Mouse (Mus musculus) CH12.LX (cell line): Measurements from ENCODE around the gene Gstt2. TPM values are rescaled to one million over a fixed set of nuclear protein-coding genes. Genes with fewer than 3 reads are reported as not detected.

Experiments used
- DNase-seq: peaks from one replicate; pipeline ENCODE4 v3.0.0-alpha.2; 2013; ENCODE audit errors: extremely low read depth
- H3K27ac ChIP-seq: 2 replicates; pipeline ENCODE4 v1.5.1; 2012; ENCODE audit warnings: low read depth, mild to moderate bottlenecking, control low read depth, moderate library complexity; ENCODE audit not compliant: insufficient read depth
- H3K27me3 ChIP-seq: replicated peaks from 2 replicates; pipeline ENCODE3; 2012; ENCODE audit warnings: inconsistent platforms
- H3K36me3 ChIP-seq, 2 experiments: replicated peaks in 1 of 2; 2 replicates each; pipeline versions ENCODE3 to v1.6.1; 2012; ENCODE audit warnings: inconsistent platforms in 1 of 2, low read length in 1 of 2, mild to moderate bottlenecking in 1 of 2, mixed read lengths in 1 of 2, moderate library complexity in 1 of 2; ENCODE audit not compliant: control insufficient read depth in 1 of 2, insufficient read depth in 1 of 2
- H3K4me1 ChIP-seq, 2 experiments: 2 replicates each; pipeline ENCODE4 v1.6.1; 2012; ENCODE audit warnings: inconsistent platforms in 1 of 2, moderate library complexity in 1 of 2; ENCODE audit not compliant: insufficient read depth in 2 of 2, control insufficient read depth in 1 of 2
- H3K4me2 ChIP-seq: 2 replicates; pipeline ENCODE4 v1.6.1; 2012; ENCODE audit warnings: low read depth, mild to moderate bottlenecking, control low read depth; ENCODE audit not compliant: poor library complexity, insufficient read depth, severe bottlenecking
- H3K4me3 ChIP-seq, 3 experiments: fragments of 150-350 bp in 1 of 3; sonication (generic) in 1 of 3; replicated peaks in 1 of 3; 2 replicates each; pipeline versions ENCODE3 to v1.5.1; 2011 to 2012; ENCODE audit warnings: low read depth in 2 of 3, low read length in 2 of 3, mild to moderate bottlenecking in 2 of 3, moderate library complexity in 2 of 3, control low read depth in 1 of 3, improper control_type of control experiment in 1 of 3, inconsistent platforms in 1 of 3, mixed read lengths in 1 of 3; ENCODE audit not compliant: poor library complexity in 1 of 3
- H3K79me2 ChIP-seq: replicated peaks from 2 replicates; pipeline ENCODE4 v1.6.1; 2012; ENCODE audit warnings: mild to moderate bottlenecking, moderate library complexity; ENCODE audit not compliant: control insufficient read depth, poor library complexity, insufficient read depth, severe bottlenecking; ENCODE audit errors: extremely low read depth
- H3K9ac ChIP-seq: 2 replicates; pipeline ENCODE4 v1.6.1; 2012; ENCODE audit warnings: low read depth, mild to moderate bottlenecking, control low read depth, moderate library complexity; ENCODE audit not compliant: insufficient read depth
- H3K9me3 ChIP-seq: replicated peaks from 2 replicates; pipeline ENCODE3; 2012; ENCODE audit warnings: low read length, inconsistent platforms, mixed read lengths
- BHLHE40 ChIP-seq: IDR thresholded peaks from 2 replicates; pipeline ENCODE4 v1.6.1; 2011; ENCODE audit warnings: mild to moderate bottlenecking, low read depth, low read length, improper control_type of control experiment
- CHD2 ChIP-seq: IDR thresholded peaks from 2 replicates; pipeline ENCODE4 v1.6.1; 2011; ENCODE audit warnings: low read length, improper control_type of control experiment
- CTCF ChIP-seq, 2 experiments: IDR thresholded peaks in 1 of 2; conservative IDR thresholded peaks in 1 of 2; 2 replicates each; pipeline ENCODE4 v1.5.1; 2011 to 2012; ENCODE audit warnings: low read depth in 2 of 2, low read length in 2 of 2, improper control_type of control experiment in 1 of 2, inconsistent platforms in 1 of 2, mild to moderate bottlenecking in 1 of 2, moderate library complexity in 1 of 2
- EP300 ChIP-seq: IDR thresholded peaks from 2 replicates; pipeline ENCODE4 v1.6.1; 2011; ENCODE audit warnings: low read length, improper control_type of control experiment
- GABPA ChIP-seq: IDR thresholded peaks from 2 replicates; pipeline ENCODE4 v1.6.1; 2012; ENCODE audit warnings: low read depth, low read length, improper control_type of control experiment, inconsistent platforms; ENCODE audit not compliant: insufficient replicate concordance
- HCFC1 ChIP-seq: IDR thresholded peaks from 2 replicates; pipeline ENCODE4 v1.6.1; 2012; ENCODE audit warnings: low read depth, mild to moderate bottlenecking, inconsistent platforms, low read length, improper control_type of control experiment
- JUN ChIP-seq: IDR thresholded peaks from 2 replicates; pipeline ENCODE4 v1.6.1; 2011; ENCODE audit warnings: low read depth, mild to moderate bottlenecking, low read length, improper control_type of control experiment, moderate library complexity; ENCODE audit not compliant: insufficient read depth
- MAX ChIP-seq: IDR thresholded peaks from 2 replicates; pipeline ENCODE4 v1.6.1; 2011; ENCODE audit warnings: low read length, improper control_type of control experiment
- MAZ ChIP-seq: IDR thresholded peaks from 2 replicates; pipeline ENCODE4 v1.6.1; 2012; ENCODE audit warnings: low read depth, mild to moderate bottlenecking, inconsistent platforms, low read length, improper control_type of control experiment, moderate library complexity
- MXI1 ChIP-seq: IDR thresholded peaks from 2 replicates; pipeline ENCODE4 v1.6.1; 2011; ENCODE audit warnings: mild to moderate bottlenecking, low read depth, low read length, improper control_type of control experiment
- MYC ChIP-seq: IDR thresholded peaks from 2 replicates; pipeline ENCODE4 v1.6.1; 2011; ENCODE audit warnings: low read depth, mild to moderate bottlenecking, improper control_type of control experiment, low read length
- NRF1 ChIP-seq: IDR thresholded peaks from 2 replicates; pipeline ENCODE4 v1.6.1; 2014; ENCODE audit warnings: low read depth, mild to moderate bottlenecking, inconsistent platforms, low read length, improper control_type of control experiment, moderate library complexity
- POLR2A ChIP-seq: IDR thresholded peaks from 2 replicates; pipeline ENCODE4 v1.6.1; 2011; ENCODE audit warnings: low read depth, mild to moderate bottlenecking, improper control_type of control experiment, low read length
- RAD21 ChIP-seq: IDR thresholded peaks from 2 replicates; pipeline ENCODE4 v1.6.1; 2011; ENCODE audit warnings: low read depth, mild to moderate bottlenecking, low read length, improper control_type of control experiment, moderate library complexity
- SMC3 ChIP-seq: IDR thresholded peaks from 2 replicates; pipeline ENCODE4 v1.6.1; 2011; ENCODE audit warnings: low read depth, low read length, improper control_type of control experiment
- UBTF ChIP-seq: IDR thresholded peaks from 2 replicates; pipeline ENCODE4 v1.6.1; 2012; ENCODE audit warnings: low read depth, mild to moderate bottlenecking, inconsistent platforms, low read length, improper control_type of control experiment, moderate library complexity
- ZKSCAN1 ChIP-seq: IDR thresholded peaks from 2 replicates; pipeline ENCODE4 v1.6.1; 2012; ENCODE audit warnings: low read depth, inconsistent platforms, low read length, improper control_type of control experiment, borderline replicate concordance
- ZMIZ1 ChIP-seq: IDR thresholded peaks from 2 replicates; pipeline ENCODE4 v1.6.1; 2012; ENCODE audit warnings: low read depth, mild to moderate bottlenecking, inconsistent platforms, low read length, improper control_type of control experiment
- dilution Hi-C: fragments of 300-500 bp; cut with MboI; formaldehyde crosslinking; loops from 2 replicates; pipeline ENCODE4 v1.14.3; 2020; ENCODE audit warnings: low sequenced_read_pairs; ENCODE audit not compliant: extremely low pct_unique_long_range_greater_than_20kb, extremely low pct_ligation_motif_present
- in situ Hi-C: fragments of 300-500 bp; cut with MboI; formaldehyde crosslinking; loops from 3 replicates; pipeline ENCODE4 v1.14.3; 2019; ENCODE audit warnings: low sequenced_read_pairs, low pct_ligation_motif_present, low pct_unique_long_range_greater_than_20kb, mixed read lengths
- polyA plus RNA-seq: library from polyadenylated mRNA; unstranded; fragments of >175 nt; gene quantifications from 2 replicates; pipeline ENCODE4 v1.2.1, GENCODE M21; 2012; ENCODE audit warnings: low read depth; ENCODE audit not compliant: insufficient read length
- total RNA-seq, 2 experiments: library from RNA; depleted of rRNA; stranded (reverse); fragments of 300-350 nt in 1 of 2; fragments of >200 nt in 1 of 2; gene quantifications; 2 replicates each; pipeline ENCODE4 v1.2.3; 2012 to 2014

Gene Gstt2
- total and polyA plus RNA-seq, 3 experiments, result 126 to 253 (median 197) TPM

DNA sequence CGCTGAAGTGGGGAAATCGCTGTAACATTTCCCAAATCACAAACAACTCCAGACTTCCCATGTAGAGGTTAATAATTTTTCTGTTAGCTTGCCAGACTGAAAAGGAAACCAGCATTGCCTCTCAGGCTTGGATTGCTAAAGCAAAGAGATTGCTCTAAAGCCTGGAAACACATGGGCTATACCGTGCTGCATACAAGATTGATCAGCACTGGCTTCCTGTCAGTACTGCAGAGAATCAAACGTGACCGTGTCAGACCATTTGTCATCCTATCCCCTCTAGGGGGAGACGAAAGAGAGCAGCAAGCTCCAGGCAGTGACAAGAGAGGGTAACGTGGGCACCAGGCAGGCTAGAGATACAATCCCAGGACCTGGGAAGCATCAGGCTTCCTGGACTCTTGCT lies 46.5 kb downstream of the Gstt2 start:
- TF ChIP-seq SMC3 (peak; percentile 34), CTCF (conservative IDR thresholded peaks at IDR 0.05 in 1 of 2, IDR thresholded peaks at IDR 0.05 in 1 of 2; ENCODE audit: low read depth in 2 of 2, low read length in 2 of 2) (peak in 1 of 2 experiments; percentile 54; a peak in 2 of 4 replicates), POLR2A (no peak), RAD21 (peak; percentile 35), MAZ (0 out of 2 replicates have a peak, but pooled peaks have one; percentile 41), BHLHE40 (peak; percentile 81)
- Histone ChIP-seq H3K79me2 (peaks cover 2% of the 10 kb centered on the region; the same call in 1 of the 2 replicates), H3K4me3 (no peak overlapping the region), H3K9me3 (no peaks in the 10 kb centered on the region), H3K27me3 (no peaks in the 10 kb centered on the region), H3K4me1 (peaks cover 22 to 45% of the 10 kb centered on the region in 2 experiments), H3K27ac (no peak overlapping the region), H3K36me3 (no peaks in the 10 kb centered on the region), H3K9ac (no peak overlapping the region), H3K4me2 (no peak overlapping the region)
- dilution Hi-C loops (no loop called here), in situ Hi-C loops (no loop called here)
- no peak for DNase-seq

DNA sequence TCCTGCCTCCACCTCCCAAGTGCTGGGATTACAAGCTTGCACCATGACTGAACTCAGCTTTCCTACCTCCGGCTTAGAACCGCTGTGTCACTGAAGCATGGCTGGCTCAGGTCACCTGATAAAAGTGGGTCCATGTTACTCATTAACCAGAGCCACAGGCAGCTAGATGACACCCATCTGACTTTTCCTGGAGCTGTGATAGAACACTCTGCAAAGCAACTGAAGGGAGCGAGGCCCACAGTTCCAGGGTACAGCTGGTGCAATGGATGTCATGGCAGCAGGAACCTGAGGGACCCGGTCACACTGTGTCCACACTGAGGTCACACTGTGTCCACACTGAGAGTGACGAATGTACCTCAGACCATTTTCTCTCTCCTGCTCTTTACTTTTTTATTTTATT lies 47.4 kb downstream of the Gstt2 start:
- H3K27me3 ChIP-seq, result no peaks in the 10 kb centered on the region
- TF ChIP-seq ZKSCAN1 (no peak), CHD2 (no peak), HCFC1 (no peak), JUN (no peak), EP300 (no peak), MXI1 (no peak), GABPA (no peak), ZMIZ1 (no peak), NRF1 (no peak), MYC (no peak), UBTF (no peak), POLR2A (no peak), SMC3 (no peak), MAX (no peak)
- H3K4me3 ChIP-seq, result no peak overlapping the region
- no peak overlapping the region for H3K9ac ChIP-seq
- no peaks in the 10 kb centered on the region for H3K79me2 ChIP-seq
- no peaks in the 10 kb centered on the region for H3K9me3 ChIP-seq
- H3K4me2 ChIP-seq, result no peak overlapping the region
- dilution Hi-C loops, result no loop called here
- DNase-seq, result no peak
- H3K4me1 ChIP-seq, result peaks cover 22 to 42% of the 10 kb centered on the region in 2 experiments
- no peak overlapping the region for H3K27ac ChIP-seq
- peaks cover 0 to 3% of the 10 kb centered on the region in 2 experiments for H3K36me3 ChIP-seq
- in situ Hi-C loops, result no loop called here
